Mouse (Mus musculus): ENCODE results near the gene Mief1. TPM values are rescaled to one million over a fixed set of nuclear protein-coding genes. Genes with fewer than 3 reads are reported as not detected.

Gene Mief1
- polyA plus RNA-seq (2015; fragmentation: Nextera tagmentation; extraction: Ambion mirVana) = 12.6 TPM in 2 replicates

GRCm38 (mm10) chr15:80233733-80234509, at the start of gene Mief1:
Mief1 (plus strand) TSS chr15:80234018.
- Histone ChIP-seq H3K9ac (ENCODE audit: low read length) (peak within 1 kb of the TSS; percentile 82), H3K9me3 (ENCODE audit: control insufficient read depth, low read length) (no peaks in the 10 kb centered on the region), H3K4me2 (replicated peaks; ENCODE audit: low read depth) (peak within 1 kb of the TSS; percentile 73), H3K27ac (replicated peaks) (peak within 1 kb of the TSS; percentile 82), H3K27me3 (ENCODE audit: control insufficient read depth, insufficient read depth, low read length) (no peaks in the 10 kb centered on the region), H3K36me3 (ENCODE audit: control insufficient read depth, insufficient read depth, low read length) (0 out of 2 replicates have a peak, but pooled peaks cover 4% of the 10 kb centered on the region), H3K4me3 (ENCODE audit: low read depth, low read length) (peak within 1 kb of the TSS; percentile 69), H3K4me1 (replicated peaks; ENCODE audit: control insufficient read depth, insufficient read depth) (0 out of 2 replicates have a peak, but pooled peaks cover 2% of the 10 kb centered on the region)
- TF ChIP-seq EP300 (optimal IDR thresholded peaks at IDR 0.05) (no peak), CTCF (IDR thresholded peaks at IDR 0.05; ENCODE audit: low read depth) (peak; percentile 47; the same call in 1 of the 2 replicates)
- ATAC-seq (ENCODE audit: low FRiP score, low TSS enrichment) (peak; percentile 97), DNase-seq (ENCODE audit: low spot score) (peak; percentile 99)
- WGBS = under 1% methylated on average over 60 of the region's 67 CpGs

GRCm38 (mm10) chr15:80188927-80189326, 44.9 kb upstream of the Mief1 start:
- H3K4me3 ChIP-seq (ENCODE audit: low read depth, low read length) = no peak overlapping the region
- 0 out of 2 replicates have a peak, but pooled peaks have one; percentile 7 for ATAC-seq (ENCODE audit: low FRiP score, low TSS enrichment)
- peaks cover 5% of the 10 kb centered on the region; the same call in 1 of the 2 replicates for H3K4me1 ChIP-seq (replicated peaks; ENCODE audit: control insufficient read depth, insufficient read depth)
- DNase-seq (ENCODE audit: low spot score) = no peak
- H3K27me3 ChIP-seq (ENCODE audit: control insufficient read depth, insufficient read depth, low read length) = no peaks in the 10 kb centered on the region
- WGBS = 62% methylated on average over 5 of the region's 5 CpGs
- no peak overlapping the region for H3K4me2 ChIP-seq (replicated peaks; ENCODE audit: low read depth)
- no peaks in the 10 kb centered on the region for H3K9me3 ChIP-seq (ENCODE audit: control insufficient read depth, low read length)
- H3K27ac ChIP-seq (replicated peaks) = peak overlapping the region; percentile 30; the same call in 1 of the 2 replicates
- TF ChIP-seq EP300 (optimal IDR thresholded peaks at IDR 0.05) (no peak), CTCF (IDR thresholded peaks at IDR 0.05; ENCODE audit: low read depth) (0 out of 2 replicates have a peak, but pooled peaks have one; percentile 9)
- H3K9ac ChIP-seq (ENCODE audit: low read length) = no peak overlapping the region
- no peaks in the 10 kb centered on the region for H3K36me3 ChIP-seq (ENCODE audit: control insufficient read depth, insufficient read depth, low read length)

GRCm38 (mm10) chr15:80190075-80190474, 43.7 kb upstream of the Mief1 start:
- TF ChIP-seq CTCF (IDR thresholded peaks at IDR 0.05; ENCODE audit: low read depth) = no peak
- no peak for TF ChIP-seq EP300 (optimal IDR thresholded peaks at IDR 0.05)
- H3K9ac ChIP-seq (ENCODE audit: low read length) = no peak overlapping the region

GRCm38 (mm10) chr15:80191585-80192245, 42.1 kb upstream of the Mief1 start:
- H3K9ac ChIP-seq (ENCODE audit: low read length) = no peak overlapping the region
- no peaks in the 10 kb centered on the region for H3K36me3 ChIP-seq (ENCODE audit: control insufficient read depth, insufficient read depth, low read length)
- no peak for TF ChIP-seq EP300 (optimal IDR thresholded peaks at IDR 0.05)
- no peak for TF ChIP-seq CTCF (IDR thresholded peaks at IDR 0.05; ENCODE audit: low read depth)
- no peak overlapping the region for H3K4me2 ChIP-seq (replicated peaks; ENCODE audit: low read depth)
- H3K27me3 ChIP-seq (ENCODE audit: control insufficient read depth, insufficient read depth, low read length) = no peaks in the 10 kb centered on the region
- H3K4me1 ChIP-seq (replicated peaks; ENCODE audit: control insufficient read depth, insufficient read depth) = peaks cover 5% of the 10 kb centered on the region; the same call in 1 of the 2 replicates
- WGBS = 51% methylated on average over 8 of the region's 8 CpGs
- no peak overlapping the region for H3K4me3 ChIP-seq (ENCODE audit: low read depth, low read length)
- DNase-seq (ENCODE audit: low spot score) (no peak), ATAC-seq (ENCODE audit: low FRiP score, low TSS enrichment) (peak; percentile 35; the same call in 1 of the 2 replicates)
- H3K9me3 ChIP-seq (ENCODE audit: control insufficient read depth, low read length) = no peaks in the 10 kb centered on the region
- no peak overlapping the region for H3K27ac ChIP-seq (replicated peaks)

More at GRCm38 (mm10) chr15:80190075-80190474, 43.7 kb upstream of the Mief1 start:
- DNase-seq (ENCODE audit: low spot score) (no peak), ATAC-seq (ENCODE audit: low FRiP score, low TSS enrichment) (no peak)
- Histone ChIP-seq H3K4me3 (ENCODE audit: low read depth, low read length) (no peak overlapping the region), H3K27ac (replicated peaks) (no peak overlapping the region), H3K4me1 (replicated peaks; ENCODE audit: control insufficient read depth, insufficient read depth) (peaks cover 5% of the 10 kb centered on the region; the same call in 1 of the 2 replicates), H3K27me3 (ENCODE audit: control insufficient read depth, insufficient read depth, low read length) (no peaks in the 10 kb centered on the region), H3K4me2 (replicated peaks; ENCODE audit: low read depth) (no peak overlapping the region), H3K9me3 (ENCODE audit: control insufficient read depth, low read length) (no peaks in the 10 kb centered on the region), H3K36me3 (ENCODE audit: control insufficient read depth, insufficient read depth, low read length) (no peaks in the 10 kb centered on the region)
- 61% methylated on average over 4 of the region's 4 CpGs for WGBS

DNA sequence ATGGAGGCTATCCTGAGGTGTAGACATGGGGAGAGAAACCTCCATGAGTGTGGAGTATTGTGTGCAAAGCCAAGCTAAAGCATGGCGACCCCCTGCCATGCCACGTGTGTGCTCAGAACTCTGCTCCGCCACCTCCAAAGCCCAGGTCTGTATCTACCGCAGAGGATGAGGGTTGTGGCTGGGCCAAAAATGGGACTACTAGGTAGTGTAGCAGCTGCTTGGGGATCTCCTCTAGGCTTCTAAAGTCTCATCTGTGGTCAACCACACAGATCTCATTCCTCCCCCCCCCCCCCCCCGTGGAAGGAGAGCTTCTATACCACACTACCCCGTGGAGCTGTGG, 41.6 kb upstream of the Mief1 start:
- H3K4me2 ChIP-seq (replicated peaks; ENCODE audit: low read depth) = no peak overlapping the region
- H3K36me3 ChIP-seq (ENCODE audit: control insufficient read depth, insufficient read depth, low read length) = no peaks in the 10 kb centered on the region
- H3K4me3 ChIP-seq (ENCODE audit: low read depth, low read length) = no peak overlapping the region
- DNase-seq (ENCODE audit: low spot score) = no peak
- no peak overlapping the region for H3K27ac ChIP-seq (replicated peaks)
- peaks cover 5% of the 10 kb centered on the region; the same call in 1 of the 2 replicates for H3K4me1 ChIP-seq (replicated peaks; ENCODE audit: control insufficient read depth, insufficient read depth)
- H3K9me3 ChIP-seq (ENCODE audit: control insufficient read depth, low read length) = no peaks in the 10 kb centered on the region
- no peak for TF ChIP-seq EP300 (optimal IDR thresholded peaks at IDR 0.05)
- 87% methylated on average over 6 of the region's 6 CpGs for WGBS
- no peaks in the 10 kb centered on the region for H3K27me3 ChIP-seq (ENCODE audit: control insufficient read depth, insufficient read depth, low read length)
- no peak; the same call in 1 of the 2 replicates for ATAC-seq (ENCODE audit: low FRiP score, low TSS enrichment)
- no peak overlapping the region for H3K9ac ChIP-seq (ENCODE audit: low read length)
